In the genomic region with DNA sequence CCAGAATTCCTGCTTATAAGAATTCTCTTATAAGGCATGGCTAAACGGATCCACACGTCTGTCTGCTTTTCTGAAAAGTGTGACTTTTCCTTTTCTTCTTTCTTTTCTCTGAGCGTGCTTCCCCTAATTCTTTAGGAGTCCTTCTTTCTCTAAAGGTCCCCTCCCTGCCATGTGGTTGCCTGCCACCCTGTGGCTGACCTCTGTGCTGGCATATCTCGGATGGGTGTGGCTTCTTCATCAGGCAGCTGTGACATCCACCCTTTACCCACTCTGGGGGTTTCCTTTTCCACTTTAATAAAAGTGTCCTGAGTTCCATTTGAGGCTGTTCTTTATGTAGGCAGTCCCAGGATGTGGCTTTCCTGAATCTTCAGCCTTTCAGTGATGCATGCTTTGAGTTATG, we compare ENCODE assay signal across 14 mouse cellular contexts.
DNase-seq lines count a peak whose midpoint lies in the region; ATAC-seq and TF ChIP-seq lines count a peak whose summit lies in the region.
"Had no signal": no experiment of that assay in that cellular context is flagged by ENCODE, and none has a peak within 500 bp of the region (broad histone marks: within the 10 kb centered on the region; RNA-seq: fewer than 3 reads in every experiment).

No protein-coding gene starts in this region.

- DNase-seq in hindbrain, postnatal 0 days (ENCODE audit: low spot score), result no peak
- DNase-seq in spleen, adult 2 months (ENCODE audit: low read depth in 1 of 2, low spot score in 2 of 2), result no peak
- no peak for DNase-seq in spleen, postnatal 14 days (ENCODE audit: low spot score in 2 of 2)
- DNase-seq in brain, embryonic 14.5 days (ENCODE audit: low read depth), result no peak
- DNase-seq in splenic B cell, adult 2 months (ENCODE audit: low read depth, low spot score), result peak; percentile 39
- no peak for DNase-seq in ovary, adult 18-20 months (ENCODE audit: low spot score)
- DNase-seq in cerebellum, adult 8-10 months, result no peak
- DNase-seq: heart, postnatal 36 days; kidney, adult 8-10 months; right cerebral cortex, postnatal 4 days had no signal

- no peaks in the 10 kb centered on the region for H3K9me3 ChIP-seq in hindbrain, postnatal 0 days (ENCODE audit: low read length)
- H3K9me3 ChIP-seq in hindbrain, embryonic 16.5 days (ENCODE audit: control insufficient read depth, low read length), result no peaks in the 10 kb centered on the region
- H3K9me3 ChIP-seq: forebrain, embryonic 10.5 days; neural tube, embryonic 13.5 days had no signal

- no peaks in the 10 kb centered on the region for H3K4me1 ChIP-seq in hindbrain, postnatal 0 days (ENCODE audit: insufficient read depth, low read length)
- no peaks in the 10 kb centered on the region for H3K4me1 ChIP-seq in hindbrain, embryonic 16.5 days (ENCODE audit: control insufficient read depth, insufficient read depth, low read depth, low read length)
- H3K4me1 ChIP-seq in spleen, adult 2 months (ENCODE audit: control insufficient read depth, insufficient read depth, insufficient read length), result no peaks in the 10 kb centered on the region
- H3K4me1 ChIP-seq: forebrain, embryonic 10.5 days; neural tube, embryonic 13.5 days had no signal

- TF ChIP-seq POLR2A in spleen, adult 2 months (IDR thresholded peaks at IDR 0.05; ENCODE audit: low read depth, low read length), result no peak
- TF ChIP-seq POLR2A in brain, embryonic 14.5 days (IDR thresholded peaks at IDR 0.05; ENCODE audit: borderline replicate concordance, extremely low read depth, insufficient read depth, insufficient read length, poor library complexity, severe bottlenecking), result no peak

- 57% methylated on average over 4 of the region's 4 CpGs for WGBS in hindbrain, postnatal 0 days
- 56% methylated on average over 4 of the region's 4 CpGs for WGBS in hindbrain, embryonic 16.5 days
- WGBS in spleen, adult 2 months, result 26% methylated on average over 4 of the region's 4 CpGs

- no peak overlapping the region for H3K9ac ChIP-seq in hindbrain, postnatal 0 days (replicated peaks; ENCODE audit: low read length)
- H3K9ac ChIP-seq in hindbrain, embryonic 16.5 days (ENCODE audit: low read depth, low read length), result no peak overlapping the region
- H3K9ac ChIP-seq: neural tube, embryonic 13.5 days had no signal

- no peaks in the 10 kb centered on the region for H3K27me3 ChIP-seq in hindbrain, postnatal 0 days (ENCODE audit: insufficient read depth, low read length)
- no peaks in the 10 kb centered on the region; the same call in 1 of the 2 replicates for H3K27me3 ChIP-seq in hindbrain, embryonic 16.5 days (replicated peaks; ENCODE audit: control insufficient read depth, insufficient read depth, low read length)
- no peaks in the 10 kb centered on the region for H3K27me3 ChIP-seq in spleen, adult 2 months (ENCODE audit: control insufficient read depth, insufficient read depth, low read length)
- H3K27me3 ChIP-seq in splenic B cell, adult 2 months (ENCODE audit: control insufficient read depth, insufficient read depth, low read length, poor library complexity, severe bottlenecking), result no peaks in the 10 kb centered on the region

- no peak overlapping the region for H3K4me2 ChIP-seq in hindbrain, postnatal 0 days (ENCODE audit: low read depth, low read length)
- H3K4me2 ChIP-seq in hindbrain, embryonic 16.5 days (ENCODE audit: low read length), result no peak overlapping the region
- H3K4me2 ChIP-seq: neural tube, embryonic 13.5 days had no signal

- no peak for ATAC-seq in hindbrain, postnatal 0 days
- ATAC-seq in hindbrain, embryonic 16.5 days, result no peak
- ATAC-seq: activated CD4-positive, CD25-positive, alpha-beta regulatory T cell, adult 4 months had no signal

- no peaks in the 10 kb centered on the region for H3K36me3 ChIP-seq in hindbrain, postnatal 0 days (ENCODE audit: insufficient read depth, low read length)
- no peaks in the 10 kb centered on the region for H3K36me3 ChIP-seq in hindbrain, embryonic 16.5 days (ENCODE audit: control insufficient read depth, insufficient read depth, low read length)
- no peaks in the 10 kb centered on the region for H3K36me3 ChIP-seq in spleen, adult 2 months (ENCODE audit: control insufficient read depth, insufficient read depth, low read length)
- no peaks in the 10 kb centered on the region for H3K36me3 ChIP-seq in splenic B cell, adult 2 months (ENCODE audit: control insufficient read depth, insufficient read depth, low read length, poor library complexity, severe bottlenecking)
- H3K36me3 ChIP-seq: forebrain, embryonic 10.5 days; neural tube, embryonic 13.5 days had no signal

- TF ChIP-seq CTCF in hindbrain, postnatal 0 days (IDR thresholded peaks at IDR 0.05; ENCODE audit: low read depth), result 0 out of 2 replicates have a peak, but pooled peaks have one; percentile 22
- TF ChIP-seq CTCF in spleen, adult 2 months (IDR thresholded peaks at IDR 0.05; ENCODE audit: extremely low read depth, insufficient read depth, insufficient read length, insufficient replicate concordance), result peak; percentile 21; the same call in 1 of the 2 replicates
- peak; percentile 10; the same call in 1 of the 2 replicates for TF ChIP-seq CTCF in brain, embryonic 14.5 days (IDR thresholded peaks at IDR 0.05; ENCODE audit: borderline replicate concordance, extremely low read depth, insufficient read depth, insufficient read length)

- H3K4me3 ChIP-seq in hindbrain, postnatal 0 days (ENCODE audit: low read length), result no peak overlapping the region
- H3K4me3 ChIP-seq in hindbrain, embryonic 16.5 days (ENCODE audit: low read length), result no peak overlapping the region
- H3K4me3 ChIP-seq in spleen, adult 2 months (ENCODE audit: extremely low read depth, insufficient read depth, insufficient read length), result no peak overlapping the region
- H3K4me3 ChIP-seq: forebrain, embryonic 10.5 days; neural tube, embryonic 13.5 days had no signal

- H3K27ac ChIP-seq in hindbrain, postnatal 0 days, result no peak overlapping the region
- no peak overlapping the region for H3K27ac ChIP-seq in hindbrain, embryonic 16.5 days (ENCODE audit: low read depth, low read length)
- no peak overlapping the region for H3K27ac ChIP-seq in spleen, adult 2 months (ENCODE audit: insufficient read depth, low read length)
- H3K27ac ChIP-seq: forebrain, embryonic 10.5 days; neural tube, embryonic 13.5 days had no signal
